Mouse (Mus musculus): ENCODE data around the gene Hspb6. TPM values are rescaled to one million over a fixed set of nuclear protein-coding genes. Genes with fewer than 3 reads are reported as not detected.

The Hspb6 gene
- polyA plus RNA-seq (2012; rRNA removed) = 21.6 and 50.4 TPM in 2 replicates

- peak within 1 kb of the TSS; percentile 99 for H3K27ac ChIP-seq (ENCODE audit: insufficient read depth, low read depth, low read length)
- no peaks in the 10 kb centered on the region for H3K36me3 ChIP-seq (ENCODE audit: control insufficient read depth, insufficient read depth, low read length)
- no peaks in the 10 kb centered on the region for H3K27me3 ChIP-seq (replicated peaks; ENCODE audit: control insufficient read depth, insufficient read depth, low read length)
- WGBS = under 1% methylated on average over 44 of the region's 44 CpGs
- H3K4me1 ChIP-seq (ENCODE audit: control insufficient read depth, insufficient read depth, low read length) = no peaks in the 10 kb centered on the region; the same call in 1 of the 2 replicates
- TF ChIP-seq CTCF (conservative IDR thresholded peaks at IDR 0.05; ENCODE audit: insufficient read depth, insufficient read length, low read depth, low read length) (no peak), POLR2A (IDR thresholded peaks at IDR 0.05; ENCODE audit: low read depth, low read length) (peak; percentile 47)
- peak; percentile 100 for DNase-seq
- peak within 1 kb of the TSS; percentile 98 for H3K4me3 ChIP-seq (ENCODE audit: insufficient read depth, low read depth, low read length)
These were observed at the start of gene Hspb6, which contains the start of gene Proser3 for GRCm38 (mm10) chr7:30552102-30553020. Gene Hspb6 (plus strand): TSS chr7:30552178. Gene Proser3 (minus strand): TSS chr7:30552299.

GRCm38 (mm10) chr7:30508061-30508460, 43.9 kb upstream of the Hspb6 start:
- DNase-seq = no peak
- no peak overlapping the region for H3K27ac ChIP-seq (ENCODE audit: insufficient read depth, low read depth, low read length)
- H3K4me1 ChIP-seq (ENCODE audit: control insufficient read depth, insufficient read depth, low read length) = no peaks in the 10 kb centered on the region
- H3K27me3 ChIP-seq (replicated peaks; ENCODE audit: control insufficient read depth, insufficient read depth, low read length) = no peaks in the 10 kb centered on the region
- no peak for TF ChIP-seq CTCF (conservative IDR thresholded peaks at IDR 0.05; ENCODE audit: insufficient read depth, insufficient read length, low read depth, low read length)
- no peak for TF ChIP-seq POLR2A (IDR thresholded peaks at IDR 0.05; ENCODE audit: low read depth, low read length)
- no peak overlapping the region for H3K4me3 ChIP-seq (ENCODE audit: insufficient read depth, low read depth, low read length)
- WGBS = 58% methylated on average over 4 of the region's 4 CpGs
- no peaks in the 10 kb centered on the region for H3K36me3 ChIP-seq (ENCODE audit: control insufficient read depth, insufficient read depth, low read length)

- TF ChIP-seq POLR2A (IDR thresholded peaks at IDR 0.05; ENCODE audit: low read depth, low read length) = no peak
- no peak for TF ChIP-seq CTCF (conservative IDR thresholded peaks at IDR 0.05; ENCODE audit: insufficient read depth, insufficient read length, low read depth, low read length)
- H3K36me3 ChIP-seq (ENCODE audit: control insufficient read depth, insufficient read depth, low read length) = no peaks in the 10 kb centered on the region
- H3K27ac ChIP-seq (ENCODE audit: insufficient read depth, low read depth, low read length) = no peak overlapping the region
- H3K4me3 ChIP-seq (ENCODE audit: insufficient read depth, low read depth, low read length) = no peak overlapping the region
- H3K27me3 ChIP-seq (replicated peaks; ENCODE audit: control insufficient read depth, insufficient read depth, low read length) = no peaks in the 10 kb centered on the region
- DNase-seq = peak; percentile 23
- no peaks in the 10 kb centered on the region for H3K4me1 ChIP-seq (ENCODE audit: control insufficient read depth, insufficient read depth, low read length)
- 59% methylated on average over 24 of the region's 24 CpGs for WGBS
These were observed 36.8 kb upstream of the Hspb6 start for GRCm38 (mm10) chr7:30515003-30515760.

- H3K27ac ChIP-seq (ENCODE audit: insufficient read depth, low read depth, low read length) = no peak overlapping the region
- no peaks in the 10 kb centered on the region for H3K4me1 ChIP-seq (ENCODE audit: control insufficient read depth, insufficient read depth, low read length)
- DNase-seq = no peak
- H3K36me3 ChIP-seq (ENCODE audit: control insufficient read depth, insufficient read depth, low read length) = no peaks in the 10 kb centered on the region
- TF ChIP-seq POLR2A (IDR thresholded peaks at IDR 0.05; ENCODE audit: low read depth, low read length) (no peak), CTCF (conservative IDR thresholded peaks at IDR 0.05; ENCODE audit: insufficient read depth, insufficient read length, low read depth, low read length) (no peak)
- no peaks in the 10 kb centered on the region for H3K27me3 ChIP-seq (replicated peaks; ENCODE audit: control insufficient read depth, insufficient read depth, low read length)
- WGBS = 57% methylated on average over 8 of the region's 8 CpGs
- no peak overlapping the region for H3K4me3 ChIP-seq (ENCODE audit: insufficient read depth, low read depth, low read length)
These were observed 33.7 kb upstream of the Hspb6 start for GRCm38 (mm10) chr7:30518325-30518724.

- DNase-seq = peak; percentile 17
- no peaks in the 10 kb centered on the region for H3K4me1 ChIP-seq (ENCODE audit: control insufficient read depth, insufficient read depth, low read length)
- 53% methylated on average over 4 of the region's 4 CpGs for WGBS
- TF ChIP-seq POLR2A (IDR thresholded peaks at IDR 0.05; ENCODE audit: low read depth, low read length) (no peak), CTCF (conservative IDR thresholded peaks at IDR 0.05; ENCODE audit: insufficient read depth, insufficient read length, low read depth, low read length) (no peak)
- H3K4me3 ChIP-seq (ENCODE audit: insufficient read depth, low read depth, low read length) = no peak overlapping the region
- no peaks in the 10 kb centered on the region for H3K36me3 ChIP-seq (ENCODE audit: control insufficient read depth, insufficient read depth, low read length)
- no peaks in the 10 kb centered on the region for H3K27me3 ChIP-seq (replicated peaks; ENCODE audit: control insufficient read depth, insufficient read depth, low read length)
- no peak overlapping the region for H3K27ac ChIP-seq (ENCODE audit: insufficient read depth, low read depth, low read length)
These were observed 31.6 kb upstream of the Hspb6 start for GRCm38 (mm10) chr7:30520396-30520795.

GRCm38 (mm10) chr7:30520856-30521255, 31.1 kb upstream of the Hspb6 start:
- 71% methylated on average over 5 of the region's 5 CpGs for WGBS
- Histone ChIP-seq H3K27me3 (replicated peaks; ENCODE audit: control insufficient read depth, insufficient read depth, low read length) (no peaks in the 10 kb centered on the region), H3K27ac (ENCODE audit: insufficient read depth, low read depth, low read length) (no peak overlapping the region), H3K36me3 (ENCODE audit: control insufficient read depth, insufficient read depth, low read length) (no peaks in the 10 kb centered on the region), H3K4me3 (ENCODE audit: insufficient read depth, low read depth, low read length) (no peak overlapping the region), H3K4me1 (ENCODE audit: control insufficient read depth, insufficient read depth, low read length) (no peaks in the 10 kb centered on the region)
- TF ChIP-seq POLR2A (IDR thresholded peaks at IDR 0.05; ENCODE audit: low read depth, low read length) (no peak), CTCF (conservative IDR thresholded peaks at IDR 0.05; ENCODE audit: insufficient read depth, insufficient read length, low read depth, low read length) (no peak)
- DNase-seq = no peak

- no peak for TF ChIP-seq POLR2A (IDR thresholded peaks at IDR 0.05; ENCODE audit: low read depth, low read length)
- TF ChIP-seq CTCF (conservative IDR thresholded peaks at IDR 0.05; ENCODE audit: insufficient read depth, insufficient read length, low read depth, low read length) = no peak
- H3K27me3 ChIP-seq (replicated peaks; ENCODE audit: control insufficient read depth, insufficient read depth, low read length) = no peaks in the 10 kb centered on the region
- no peaks in the 10 kb centered on the region for H3K4me1 ChIP-seq (ENCODE audit: control insufficient read depth, insufficient read depth, low read length)
- DNase-seq = no peak
- WGBS = 68% methylated on average over 10 of the region's 10 CpGs
- H3K4me3 ChIP-seq (ENCODE audit: insufficient read depth, low read depth, low read length) = no peak overlapping the region
- no peak overlapping the region for H3K27ac ChIP-seq (ENCODE audit: insufficient read depth, low read depth, low read length)
- H3K36me3 ChIP-seq (ENCODE audit: control insufficient read depth, insufficient read depth, low read length) = no peaks in the 10 kb centered on the region
These were observed 29.1 kb upstream of the Hspb6 start for GRCm38 (mm10) chr7:30522871-30523270.
